Mouse (Mus musculus): Measurements from ENCODE around the gene Cacng5.

DNA sequence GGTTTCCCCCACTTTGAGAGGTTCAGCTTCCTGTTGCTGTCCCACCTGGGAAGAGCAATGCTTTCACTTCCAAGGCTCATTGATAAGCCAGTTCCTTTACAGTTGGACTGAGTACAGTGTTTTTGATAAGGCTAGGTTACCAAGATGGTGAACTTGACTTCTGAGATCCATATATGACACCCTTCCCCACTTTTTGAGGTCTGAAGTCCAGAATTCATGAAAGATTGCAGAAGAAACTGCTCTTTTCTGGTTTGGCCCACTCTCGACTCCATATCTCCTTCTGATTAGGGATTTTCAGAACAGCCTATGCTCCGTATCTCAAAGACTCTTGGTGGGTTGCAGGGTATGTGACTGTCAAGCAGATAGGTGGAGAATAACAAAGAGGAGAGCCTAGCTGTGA lies 22.1 kb upstream of the Cacng5 start:
- TF ChIP-seq CTCF (IDR thresholded peaks at IDR 0.05; ENCODE audit: low read depth) (no peak), EP300 (IDR thresholded peaks at IDR 0.05; ENCODE audit: low read depth) (no peak)

Measured in liver, embryonic 14.5 days (tissue).